Mouse (Mus musculus): Measurements from ENCODE around the gene Skp1a. TPM values are rescaled to one million over a fixed set of nuclear protein-coding genes. Genes with fewer than 3 reads are reported as not detected.
A peak's percentile ranks its signal among the peaks of the same experiment; 100 is the strongest.

Skp1a gene
- polyA plus RNA-seq, 1 experiment from 2014 or later = 848 TPM

DNA sequence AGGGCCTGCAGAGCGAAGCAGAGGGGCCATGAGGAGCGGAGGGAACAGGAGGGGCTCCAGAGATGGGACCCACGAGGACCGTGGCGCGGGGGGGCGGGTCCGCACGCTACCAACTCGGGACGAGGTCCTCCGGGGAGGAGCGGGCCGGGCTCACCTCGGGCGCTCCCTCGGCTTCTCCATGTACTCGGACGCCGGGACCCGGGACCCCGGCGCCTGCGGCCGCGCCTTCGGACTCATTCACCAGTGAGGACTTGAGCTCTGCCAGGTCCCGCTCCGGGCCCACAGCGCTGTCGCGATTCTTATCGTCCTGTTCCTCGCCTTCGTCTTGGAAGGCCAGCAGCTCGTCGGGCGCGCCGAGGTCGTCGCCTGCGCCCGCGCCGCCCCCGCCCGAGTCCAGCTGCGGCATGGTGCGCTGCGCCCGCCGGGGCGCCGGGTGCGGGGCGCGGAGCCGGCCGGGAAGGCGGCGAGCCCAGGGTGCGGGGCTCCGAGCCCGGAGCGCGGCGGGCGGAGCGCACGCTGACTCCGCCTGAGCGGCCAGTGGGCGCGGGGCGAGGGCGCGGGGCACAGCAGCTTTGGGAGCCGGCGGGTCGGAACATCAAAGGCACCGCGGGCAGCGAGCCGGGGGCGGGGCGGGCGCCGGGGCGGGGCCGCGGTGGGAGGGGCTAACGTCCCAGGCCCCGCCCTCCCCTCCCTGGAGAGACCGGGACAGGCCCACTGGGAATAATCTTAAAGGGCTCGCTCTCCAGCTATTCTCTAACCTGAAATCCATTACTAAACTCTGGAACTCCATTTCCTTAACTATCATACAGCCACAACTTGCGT lies 51.2 kb downstream of the Skp1a start, which contains the start of gene Tcf7:
Gene Tcf7, minus strand, starts transcription at position 241 of the 822 bp plus-strand sequence.
- H3K27ac ChIP-seq = 0 out of 2 replicates have a peak within 1 kb of the TSS, but pooled peaks have one; percentile 19
- peak within 1 kb of the TSS; percentile 62 for H3K9ac ChIP-seq
- no peaks in the 10 kb centered on the region for H3K36me3 ChIP-seq
- whole genome bisulfite sequencing = under 1% methylated on average over 96 of the region's 97 CpGs
- H3K9me3 ChIP-seq = no peaks in the 10 kb centered on the region
- 0 out of 2 replicates have a peak, but pooled peaks cover 2% of the 10 kb centered on the region for H3K27me3 ChIP-seq (replicated peaks)
- peaks cover 20% of the 10 kb centered on the region for H3K4me1 ChIP-seq (replicated peaks)
- H3K4me2 ChIP-seq (replicated peaks) = peak within 1 kb of the TSS; percentile 98
- H3K4me3 ChIP-seq (replicated peaks) = peak within 1 kb of the TSS; percentile 74
- peak; percentile 89 for ATAC-seq

DNA sequence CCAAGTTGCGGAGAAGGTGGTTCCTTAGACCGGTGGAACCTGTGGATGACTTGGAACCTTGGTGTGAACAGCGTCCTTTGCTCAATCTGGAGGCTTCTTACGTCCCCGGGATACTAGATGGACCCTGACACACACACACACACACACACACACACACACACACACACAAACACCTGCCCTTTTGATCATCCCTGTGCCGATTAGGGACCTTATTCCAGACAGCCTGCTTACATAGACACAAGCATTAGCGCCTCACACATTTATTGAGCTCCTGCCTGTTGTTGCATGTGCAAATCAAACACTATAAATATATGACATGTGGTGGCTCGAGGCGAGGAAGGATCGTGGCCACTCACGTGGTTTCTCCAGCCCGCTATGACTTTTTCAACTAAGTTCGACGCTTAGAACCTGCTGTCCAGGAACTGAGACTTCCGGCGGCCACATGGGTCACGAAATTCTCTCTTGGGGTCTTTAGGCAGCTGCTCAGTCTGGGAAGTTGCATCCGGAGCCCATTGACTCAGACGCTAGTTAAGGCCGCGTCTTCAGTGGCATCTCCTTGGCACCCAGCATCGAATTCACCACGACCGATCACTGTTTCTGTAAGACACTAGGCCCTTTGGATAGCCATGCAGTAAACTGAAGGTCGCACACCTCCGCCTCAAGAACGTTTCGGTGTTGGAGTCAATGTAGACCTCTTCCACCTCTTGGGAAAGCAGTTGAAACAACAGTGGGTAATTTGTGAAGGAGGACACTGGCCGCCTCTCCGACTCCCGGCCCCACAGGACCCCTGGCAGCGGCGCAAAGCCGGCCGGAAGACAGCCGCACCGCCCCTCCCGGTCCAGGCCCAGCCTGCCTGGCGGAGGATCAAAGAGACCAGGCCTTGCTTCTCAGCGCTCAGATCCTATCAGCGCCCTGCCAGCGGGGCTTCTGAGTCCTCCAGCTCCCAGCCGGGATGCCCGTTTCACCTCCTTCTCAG lies 52.1 kb downstream of the Skp1a start:
- peak; percentile 60 for ATAC-seq
- Histone ChIP-seq H3K4me3 (replicated peaks) (peak overlapping the region; percentile 74), H3K9me3 (no peaks in the 10 kb centered on the region), H3K27ac (no peak overlapping the region), H3K4me2 (replicated peaks) (peak overlapping the region; percentile 98), H3K36me3 (no peaks in the 10 kb centered on the region), H3K9ac (peak overlapping the region; percentile 40), H3K4me1 (replicated peaks) (peaks cover 20% of the 10 kb centered on the region), H3K27me3 (replicated peaks) (0 out of 2 replicates have a peak, but pooled peaks cover 2% of the 10 kb centered on the region)
- 10% methylated on average over 44 of the region's 44 CpGs for WGBS

DNA sequence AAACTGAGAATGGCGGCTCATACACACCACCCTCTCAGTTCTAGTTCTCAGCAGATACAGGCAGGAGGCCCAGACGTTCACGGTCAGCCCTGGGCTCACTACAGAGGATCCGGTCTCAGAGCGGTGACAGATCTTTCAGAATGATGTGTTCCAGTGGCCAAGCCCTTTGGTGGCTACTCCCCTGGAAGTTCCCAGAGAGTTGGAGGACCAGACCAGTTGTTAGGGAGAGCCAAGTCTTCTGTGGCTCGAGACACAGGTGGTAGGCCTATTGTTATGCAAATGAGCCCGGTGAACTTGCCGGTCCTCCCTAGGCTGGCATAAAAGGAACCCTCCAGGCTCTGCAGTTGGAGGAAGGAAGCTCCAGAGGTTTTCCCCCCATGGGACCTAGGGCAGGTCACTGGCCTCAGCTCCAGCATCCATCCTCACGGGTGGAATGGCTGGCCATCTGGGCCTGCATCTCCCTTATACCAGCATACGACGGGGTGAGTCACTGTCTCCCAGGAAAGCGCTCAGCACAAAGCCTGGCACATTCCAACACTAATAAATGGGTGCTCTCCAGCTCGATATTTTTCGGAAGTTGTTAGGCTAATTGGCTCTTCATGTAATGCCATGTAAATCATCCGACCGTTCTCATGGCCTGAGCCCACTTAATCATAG lies 54.6 kb downstream of the Skp1a start:
- Histone ChIP-seq H3K4me3 (replicated peaks) (no peak overlapping the region), H3K27ac (no peak overlapping the region), H3K36me3 (no peaks in the 10 kb centered on the region), H3K27me3 (replicated peaks) (0 out of 2 replicates have a peak, but pooled peaks cover 2% of the 10 kb centered on the region), H3K9me3 (no peaks in the 10 kb centered on the region), H3K9ac (no peak overlapping the region), H3K4me1 (replicated peaks) (peaks cover 20% of the 10 kb centered on the region), H3K4me2 (replicated peaks) (no peak overlapping the region)
- ATAC-seq = no peak
- 46% methylated on average over 16 of the region's 16 CpGs for WGBS

DNA sequence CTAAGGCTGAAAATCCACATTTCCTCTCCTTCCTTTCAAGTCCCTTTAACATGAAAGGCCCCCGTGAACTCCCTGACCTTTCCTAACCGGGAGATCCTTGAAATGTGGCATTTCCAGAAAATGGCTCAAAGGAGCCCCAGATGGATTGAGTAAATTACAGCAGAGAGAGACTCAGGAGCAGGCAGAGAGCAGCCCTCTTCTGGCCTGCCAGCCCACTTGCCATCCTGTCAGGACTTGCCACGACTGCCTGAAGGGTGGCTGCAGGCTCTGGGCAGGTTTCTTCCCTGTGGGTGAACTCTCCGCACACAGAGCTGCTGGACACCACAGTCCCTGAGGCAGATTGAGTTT lies 55.1 kb downstream of the Skp1a start:
- Histone ChIP-seq H3K4me1 (replicated peaks) (peaks cover 20% of the 10 kb centered on the region), H3K36me3 (no peaks in the 10 kb centered on the region), H3K27ac (no peak overlapping the region), H3K4me3 (replicated peaks) (no peak overlapping the region), H3K4me2 (replicated peaks) (no peak overlapping the region), H3K9ac (no peak overlapping the region), H3K9me3 (no peaks in the 10 kb centered on the region), H3K27me3 (replicated peaks) (0 out of 2 replicates have a peak, but pooled peaks cover 2% of the 10 kb centered on the region)
- ATAC-seq = no peak
- 35% methylated on average over 4 of the region's 4 CpGs for WGBS

DNA sequence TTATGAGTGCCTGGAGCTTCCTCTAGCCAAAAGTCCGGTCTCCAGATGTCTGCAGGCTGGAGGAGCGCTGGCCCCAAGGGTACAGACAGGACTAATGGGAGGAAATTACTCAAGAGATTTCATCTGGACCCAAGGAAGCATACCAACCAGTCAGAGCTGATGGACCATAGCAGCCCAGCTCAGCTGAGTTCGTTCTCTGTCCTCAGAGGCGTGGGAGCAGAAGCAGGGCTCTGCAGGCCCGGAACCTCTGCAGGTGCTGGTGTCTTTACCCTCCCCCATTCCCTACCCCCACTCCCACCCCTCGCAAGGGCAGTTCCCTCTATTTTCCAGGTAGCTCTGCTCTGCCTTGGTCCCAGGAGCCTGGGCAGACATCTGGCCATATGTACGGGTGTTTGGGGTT lies 60.6 kb downstream of the Skp1a start:
- no peak overlapping the region for H3K9ac ChIP-seq
- WGBS = 63% methylated on average over 7 of the region's 7 CpGs
- ATAC-seq = no peak
- no peak overlapping the region for H3K27ac ChIP-seq
- no peak overlapping the region for H3K4me2 ChIP-seq (replicated peaks)
- H3K27me3 ChIP-seq (replicated peaks) = no peaks in the 10 kb centered on the region
- no peaks in the 10 kb centered on the region for H3K36me3 ChIP-seq
- no peaks in the 10 kb centered on the region for H3K9me3 ChIP-seq
- no peaks in the 10 kb centered on the region for H3K4me1 ChIP-seq (replicated peaks)
- H3K4me3 ChIP-seq (replicated peaks) = no peak overlapping the region

DNA sequence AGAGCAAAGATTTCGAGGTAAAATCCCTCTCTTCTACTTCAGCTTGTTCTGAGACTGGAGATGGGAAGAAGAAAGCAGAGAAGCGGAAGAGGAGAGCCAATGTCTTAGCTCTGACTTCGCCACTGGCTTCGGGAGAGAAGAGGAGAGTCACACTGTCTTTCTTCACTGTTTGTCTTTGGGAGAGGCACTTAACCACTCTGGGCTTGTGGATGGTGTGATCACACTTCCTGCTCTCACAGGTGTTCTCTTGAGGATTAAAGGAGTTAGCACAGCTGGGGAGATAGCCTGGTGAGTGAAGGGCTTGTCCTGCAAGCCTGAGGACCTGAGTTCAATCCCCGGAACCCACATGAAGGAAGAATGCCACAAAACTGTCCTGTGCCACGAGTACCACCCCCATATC lies 61.1 kb downstream of the Skp1a start:
- Histone ChIP-seq H3K4me2 (replicated peaks) (no peak overlapping the region), H3K27me3 (replicated peaks) (no peaks in the 10 kb centered on the region), H3K4me3 (replicated peaks) (no peak overlapping the region), H3K27ac (no peak overlapping the region), H3K4me1 (replicated peaks) (no peaks in the 10 kb centered on the region), H3K9ac (no peak overlapping the region), H3K9me3 (no peaks in the 10 kb centered on the region), H3K36me3 (no peaks in the 10 kb centered on the region)
- ATAC-seq = no peak
- 71% methylated on average over 6 of the region's 6 CpGs for WGBS

DNA sequence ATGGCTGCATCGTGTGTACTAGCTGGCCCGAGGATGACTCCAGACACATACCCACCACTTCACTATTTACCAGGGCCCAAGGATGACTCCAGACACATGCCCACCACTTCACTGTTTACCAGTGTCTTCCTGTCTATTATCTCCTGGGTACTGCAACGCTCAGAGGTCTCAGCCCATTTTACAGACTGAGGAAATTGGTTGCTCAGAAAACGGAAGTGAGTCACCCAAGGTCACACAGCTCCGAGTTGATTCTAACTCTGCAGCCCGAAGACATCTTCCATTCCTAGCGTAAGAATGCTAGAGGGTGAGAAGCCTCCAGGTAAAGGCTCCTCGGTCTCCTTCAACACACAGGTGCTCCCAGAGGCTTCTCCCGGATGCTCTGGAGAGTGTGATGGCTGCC lies 62.3 kb downstream of the Skp1a start:
- no peak overlapping the region for H3K4me2 ChIP-seq (replicated peaks)
- H3K4me3 ChIP-seq (replicated peaks) = no peak overlapping the region
- no peak overlapping the region for H3K27ac ChIP-seq
- H3K27me3 ChIP-seq (replicated peaks) = no peaks in the 10 kb centered on the region
- H3K4me1 ChIP-seq (replicated peaks) = no peaks in the 10 kb centered on the region
- no peak overlapping the region for H3K9ac ChIP-seq
- H3K9me3 ChIP-seq = no peaks in the 10 kb centered on the region
- WGBS = 81% methylated on average over 9 of the region's 9 CpGs
- ATAC-seq = no peak
- no peaks in the 10 kb centered on the region for H3K36me3 ChIP-seq

Other genes starting within 250 kb of the Skp1a start
- 189 and 212 TPM in 2 replicates for gene Ube2b, start 231.2 kb upstream of the Skp1a start, polyA plus RNA-seq (2015; fragmentation: Nextera tagmentation; extraction: Ambion mirVana)
- 5.4 and 6.6 TPM in 2 replicates for gene Cdkl3, start 227.8 kb upstream of the Skp1a start, polyA plus RNA-seq (2015; fragmentation: Nextera tagmentation; extraction: Ambion mirVana)
- 64.8 and 69.3 TPM in 2 replicates for gene Ppp2ca, start 133.3 kb upstream of the Skp1a start, polyA plus RNA-seq (2015; fragmentation: Nextera tagmentation; extraction: Ambion mirVana)
- not detected in 2 replicates for gene Olfr1373, start 86.5 kb upstream of the Skp1a start, polyA plus RNA-seq (2015; fragmentation: Nextera tagmentation; extraction: Ambion mirVana)
- not detected in 2 replicates for gene Olfr1371, start 18.0 kb upstream of the Skp1a start, polyA plus RNA-seq (2015; fragmentation: Nextera tagmentation; extraction: Ambion mirVana)
- gene Tcf7, start 51.0 kb downstream of the Skp1a start, polyA plus RNA-seq (2015; fragmentation: Nextera tagmentation; extraction: Ambion mirVana) = 6.9 and 8.2 TPM in 2 replicates
- gene Vdac1, start 128.9 kb downstream of the Skp1a start, polyA plus RNA-seq (2015; fragmentation: Nextera tagmentation; extraction: Ambion mirVana) = 287 and 295 TPM in 2 replicates
- gene 9530068E07Rik, start 164.4 kb downstream of the Skp1a start, polyA plus RNA-seq (2015; fragmentation: Nextera tagmentation; extraction: Ambion mirVana) = 159 and 166 TPM in 2 replicates

Measured in intestine, embryonic 15.5 days (tissue).